Mouse (Mus musculus) T-helper 2 cell (primary cell): ENCODE data around the gene Plekha1.

ENCODE experiments used
- in situ Hi-C: fragments of 300-600 bp; cut with MboI, MseI; formaldehyde crosslinking; loops from one replicate; pipeline ENCODE4 v1.15.1; 2025; ENCODE audit warnings: high pct_unique_total_duplicates

The Plekha1 gene

GRCm38 (mm10) chr7:130859926-130860325 is 5.6 kb upstream of the Plekha1 start:
- in situ Hi-C loops: no loop called here

- in situ Hi-C loops: no loop called here
These were observed 4.8 kb upstream of the Plekha1 start for GRCm38 (mm10) chr7:130860721-130861142.

- in situ Hi-C loops: no loop called here
These were observed 3.1 kb upstream of the Plekha1 start for GRCm38 (mm10) chr7:130862501-130862900.

GRCm38 (mm10) chr7:130864711-130865110 is 845 bp upstream of the Plekha1 start:
- in situ Hi-C loops: no loop called here

- in situ Hi-C loops: no loop called here
These were observed 1.1 kb downstream of the Plekha1 start for GRCm38 (mm10) chr7:130866640-130867039.

- in situ Hi-C loops: no loop called here
These were observed 1.7 kb downstream of the Plekha1 start for GRCm38 (mm10) chr7:130867256-130867655.

- in situ Hi-C loops: no loop called here
These were observed 18.6 kb downstream of the Plekha1 start for GRCm38 (mm10) chr7:130884161-130884560.

GRCm38 (mm10) chr7:130886246-130886645 is 20.7 kb downstream of the Plekha1 start:
- in situ Hi-C loops: no loop called here

GRCm38 (mm10) chr7:130887946-130888345 is 22.4 kb downstream of the Plekha1 start:
- in situ Hi-C loops: no loop called here

- in situ Hi-C loops: no loop called here
These were observed 25.3 kb downstream of the Plekha1 start for GRCm38 (mm10) chr7:130890871-130891270.

GRCm38 (mm10) chr7:130892973-130893372 is 27.4 kb downstream of the Plekha1 start:
- in situ Hi-C loops: no loop called here

- in situ Hi-C loops: no loop called here
These were observed 29.5 kb downstream of the Plekha1 start for GRCm38 (mm10) chr7:130894931-130895617.

- in situ Hi-C loops: no loop called here
These were observed 30.0 kb downstream of the Plekha1 start for GRCm38 (mm10) chr7:130895618-130895945.

- in situ Hi-C loops: no loop called here
These were observed 30.5 kb downstream of the Plekha1 start for GRCm38 (mm10) chr7:130896064-130896463.

- in situ Hi-C loops: no loop called here
These were observed 31.6 kb downstream of the Plekha1 start for GRCm38 (mm10) chr7:130897201-130897600.

GRCm38 (mm10) chr7:130898373-130898772 is 32.8 kb downstream of the Plekha1 start:
- in situ Hi-C loops: no loop called here

- in situ Hi-C loops: no loop called here
These were observed 34.8 kb downstream of the Plekha1 start for GRCm38 (mm10) chr7:130900233-130900848.

GRCm38 (mm10) chr7:130902929-130903328 is 37.4 kb downstream of the Plekha1 start:
- in situ Hi-C loops: no loop called here

GRCm38 (mm10) chr7:130903505-130904074 is 38.0 kb downstream of the Plekha1 start:
- in situ Hi-C loops: no loop called here

GRCm38 (mm10) chr7:130904571-130905365 is 39.2 kb downstream of the Plekha1 start:
- in situ Hi-C loops: no loop called here

- in situ Hi-C loops: loop anchor here (5.0 kb wide), 1 partner anchor 134 kb away; no protein-coding TSS in a partner anchor
These were observed 45.3 kb downstream of the Plekha1 start for GRCm38 (mm10) chr7:130910841-130911240.

GRCm38 (mm10) chr7:130914693-130915363 is 49.3 kb downstream of the Plekha1 start:
- in situ Hi-C loops: loop anchor here (5.0 kb wide), 1 partner anchor 138 kb away; no protein-coding TSS in a partner anchor
